Mouse (Mus musculus): ENCODE data around the gene Capn2. TPM values are rescaled to one million over a fixed set of nuclear protein-coding genes. Genes with fewer than 3 reads are reported as not detected.

Capn2 gene
- polyA plus RNA-seq, 1 experiment from 2014 or later: 23.6 TPM

DNA sequence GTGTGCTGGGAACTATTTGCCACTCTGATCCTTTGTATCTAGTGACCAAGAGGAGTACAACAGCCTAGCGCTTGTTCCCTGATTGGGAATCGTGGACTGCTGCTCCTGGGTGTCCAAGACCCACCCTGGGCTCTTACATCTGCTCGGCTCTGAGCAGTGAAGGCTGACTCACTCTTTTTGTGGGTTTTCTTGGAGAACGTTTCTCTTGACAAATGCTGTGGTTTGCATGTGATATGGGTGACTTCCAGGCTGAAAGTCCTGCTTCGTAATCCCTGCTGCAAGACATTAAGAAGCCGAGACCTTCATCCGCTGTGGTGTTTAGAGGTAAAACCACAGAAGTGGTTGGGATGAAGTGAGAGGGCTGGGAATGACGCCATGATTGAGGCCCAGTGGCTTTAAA is 25.7 kb upstream of the Capn2 start:
- H3K27ac ChIP-seq (ENCODE audit: low read depth): no peak overlapping the region
- H3K9me3 ChIP-seq (ENCODE audit: low read length): no peaks in the 10 kb centered on the region
- H3K4me2 ChIP-seq (ENCODE audit: low read depth, low read length): no peak overlapping the region
- no peaks in the 10 kb centered on the region for H3K36me3 ChIP-seq (replicated peaks; ENCODE audit: insufficient read depth, low read length)
- DNase-seq (no peak), ATAC-seq (no peak)
- H3K9ac ChIP-seq (replicated peaks): no peak overlapping the region
- no peak overlapping the region for H3K4me3 ChIP-seq (ENCODE audit: low read depth, low read length)
- no peaks in the 10 kb centered on the region for H3K4me1 ChIP-seq (ENCODE audit: insufficient read depth)
- 42% methylated on average over 8 of the region's 8 CpGs for WGBS (ENCODE audit: insufficient replicate concordance)
- H3K27me3 ChIP-seq (ENCODE audit: insufficient read depth, low read length): no peaks in the 10 kb centered on the region
- TF ChIP-seq EP300 (IDR thresholded peaks at IDR 0.05; ENCODE audit: low read depth) (no peak), CTCF (IDR thresholded peaks at IDR 0.05; ENCODE audit: low read depth) (no peak)

- ATAC-seq (no peak), DNase-seq (no peak)
- Histone ChIP-seq H3K4me1 (ENCODE audit: insufficient read depth) (no peaks in the 10 kb centered on the region), H3K4me2 (ENCODE audit: low read depth, low read length) (no peak overlapping the region), H3K36me3 (replicated peaks; ENCODE audit: insufficient read depth, low read length) (no peaks in the 10 kb centered on the region), H3K27ac (ENCODE audit: low read depth) (no peak overlapping the region), H3K9ac (replicated peaks) (no peak overlapping the region), H3K4me3 (ENCODE audit: low read depth, low read length) (no peak overlapping the region), H3K27me3 (ENCODE audit: insufficient read depth, low read length) (no peaks in the 10 kb centered on the region), H3K9me3 (ENCODE audit: low read length) (no peaks in the 10 kb centered on the region)
- 75% methylated on average over 5 of the region's 5 CpGs for WGBS (ENCODE audit: insufficient replicate concordance)
- TF ChIP-seq EP300 (IDR thresholded peaks at IDR 0.05; ENCODE audit: low read depth): no peak
- TF ChIP-seq CTCF (IDR thresholded peaks at IDR 0.05; ENCODE audit: low read depth): no peak
These were observed 24.7 kb upstream of the Capn2 start for GRCm38 (mm10) chr1:182542110-182542509.

DNA sequence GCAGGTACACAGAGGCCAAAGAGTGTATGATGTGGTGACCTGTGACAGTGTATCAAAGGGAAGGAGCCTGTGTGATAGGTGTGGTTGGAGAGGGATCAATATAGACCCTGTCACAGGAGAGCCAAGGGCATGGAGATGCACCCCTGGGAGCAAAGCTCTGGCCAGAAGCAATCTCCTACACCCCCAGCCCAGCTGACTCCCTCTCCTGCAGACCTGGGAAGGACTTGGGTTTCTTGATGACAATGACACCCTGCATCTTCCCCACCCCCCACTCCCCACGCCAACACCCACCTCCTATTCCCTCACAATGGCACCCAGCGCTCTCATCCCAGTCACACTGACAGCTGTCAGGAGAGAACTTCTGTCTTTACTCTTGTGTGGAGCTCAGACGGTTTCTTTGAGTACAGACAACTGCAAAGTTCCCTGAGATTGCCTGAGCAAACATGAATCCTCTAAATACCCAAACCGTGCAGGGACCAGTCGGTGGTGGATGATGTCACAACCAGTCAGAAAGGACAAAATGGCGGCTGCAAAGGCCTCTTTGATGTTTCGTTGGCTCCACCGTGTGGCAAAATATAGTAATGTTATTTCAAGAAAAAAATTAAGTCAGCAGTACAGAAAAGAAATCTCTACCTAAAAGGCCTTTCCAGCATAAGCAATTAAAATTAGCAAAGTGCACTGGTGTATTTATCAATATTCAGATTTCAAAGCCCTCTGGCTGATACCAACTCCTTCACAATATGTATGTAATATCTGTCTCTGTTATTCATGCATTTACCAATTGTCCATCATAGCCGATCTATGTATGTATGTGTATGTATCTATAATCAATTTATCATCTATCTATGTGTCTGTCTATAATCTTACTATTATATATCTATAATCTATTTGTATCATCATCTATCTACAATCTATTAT is 21.9 kb upstream of the Capn2 start:
- H3K36me3 ChIP-seq (replicated peaks; ENCODE audit: insufficient read depth, low read length): no peaks in the 10 kb centered on the region
- H3K27me3 ChIP-seq (ENCODE audit: insufficient read depth, low read length): no peaks in the 10 kb centered on the region
- no peak overlapping the region for H3K9ac ChIP-seq (replicated peaks)
- ATAC-seq (peak; percentile 77), DNase-seq (peak; percentile 64)
- TF ChIP-seq CTCF (IDR thresholded peaks at IDR 0.05; ENCODE audit: low read depth) (peak; percentile 76), EP300 (IDR thresholded peaks at IDR 0.05; ENCODE audit: low read depth) (0 out of 2 replicates have a peak, but pooled peaks have one; percentile 28)
- no peaks in the 10 kb centered on the region for H3K9me3 ChIP-seq (ENCODE audit: low read length)
- peak overlapping the region; percentile 24; the same call in 1 of the 2 replicates for H3K4me3 ChIP-seq (ENCODE audit: low read depth, low read length)
- H3K27ac ChIP-seq (ENCODE audit: low read depth): no peak overlapping the region
- H3K4me2 ChIP-seq (ENCODE audit: low read depth, low read length): peak overlapping the region; percentile 60
- no peaks in the 10 kb centered on the region for H3K4me1 ChIP-seq (ENCODE audit: insufficient read depth)
- 14% methylated on average over 9 of the region's 9 CpGs for WGBS (ENCODE audit: insufficient replicate concordance)

DNA sequence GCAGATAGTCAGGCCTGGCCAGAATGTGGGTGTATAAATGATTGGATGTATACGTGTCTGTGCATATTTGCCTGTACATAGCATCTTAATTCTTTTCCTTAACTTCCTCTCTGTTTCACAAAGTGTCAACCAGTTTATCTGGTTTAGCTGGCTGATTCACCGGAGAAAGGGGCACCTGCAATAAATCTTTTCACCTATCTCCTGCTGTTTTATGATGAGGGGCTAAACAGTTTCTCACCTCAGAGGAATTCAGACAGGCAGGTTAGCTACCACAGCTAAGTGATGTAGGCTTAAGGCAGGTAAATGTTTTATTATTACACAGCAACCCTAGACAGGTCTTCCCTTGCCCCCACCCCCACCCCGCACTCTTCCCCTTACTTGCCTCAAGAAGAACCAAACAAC is 17.7 kb upstream of the Capn2 start:
- H3K27me3 ChIP-seq (ENCODE audit: insufficient read depth, low read length): no peaks in the 10 kb centered on the region
- ATAC-seq (no peak), DNase-seq (no peak)
- 82% methylated on average over 3 of the region's 3 CpGs for WGBS (ENCODE audit: insufficient replicate concordance)
- TF ChIP-seq CTCF (IDR thresholded peaks at IDR 0.05; ENCODE audit: low read depth) (no peak), EP300 (IDR thresholded peaks at IDR 0.05; ENCODE audit: low read depth) (no peak)
- no peak overlapping the region for H3K4me2 ChIP-seq (ENCODE audit: low read depth, low read length)
- no peak overlapping the region for H3K27ac ChIP-seq (ENCODE audit: low read depth)
- H3K4me1 ChIP-seq (ENCODE audit: insufficient read depth): no peaks in the 10 kb centered on the region
- no peak overlapping the region for H3K9ac ChIP-seq (replicated peaks)
- 0 out of 2 replicates have a peak, but pooled peaks cover 3% of the 10 kb centered on the region for H3K9me3 ChIP-seq (ENCODE audit: low read length)
- no peaks in the 10 kb centered on the region for H3K36me3 ChIP-seq (replicated peaks; ENCODE audit: insufficient read depth, low read length)
- no peak overlapping the region for H3K4me3 ChIP-seq (ENCODE audit: low read depth, low read length)

GRCm38 (mm10) chr1:182533583-182533982 is 16.2 kb upstream of the Capn2 start:
- H3K4me2 ChIP-seq (ENCODE audit: low read depth, low read length): no peak overlapping the region
- 63% methylated on average over 3 of the region's 3 CpGs for WGBS (ENCODE audit: insufficient replicate concordance)
- no peaks in the 10 kb centered on the region for H3K36me3 ChIP-seq (replicated peaks; ENCODE audit: insufficient read depth, low read length)
- no peak for ATAC-seq
- 0 out of 2 replicates have a peak, but pooled peaks cover 3% of the 10 kb centered on the region for H3K9me3 ChIP-seq (ENCODE audit: low read length)
- no peaks in the 10 kb centered on the region for H3K27me3 ChIP-seq (ENCODE audit: insufficient read depth, low read length)
- no peak overlapping the region for H3K9ac ChIP-seq (replicated peaks)
- H3K4me3 ChIP-seq (ENCODE audit: low read depth, low read length): no peak overlapping the region
- 0 out of 2 replicates have a peak, but pooled peaks cover 1% of the 10 kb centered on the region for H3K4me1 ChIP-seq (ENCODE audit: insufficient read depth)
- no peak for DNase-seq
- no peak for TF ChIP-seq EP300 (IDR thresholded peaks at IDR 0.05; ENCODE audit: low read depth)
- TF ChIP-seq CTCF (IDR thresholded peaks at IDR 0.05; ENCODE audit: low read depth): no peak
- H3K27ac ChIP-seq (ENCODE audit: low read depth): no peak overlapping the region

Measured in liver, postnatal 0 days (tissue).